Mouse (Mus musculus): ENCODE results near the gene Chrna10. TPM values are rescaled to one million over a fixed set of nuclear protein-coding genes. Genes with fewer than 3 reads are reported as not detected.

Gene Chrna10
- total RNA-seq (2023): not detected

GRCm38 (mm10) chr7:102116579-102117331 is at the start of gene Chrna10:
Gene Chrna10, minus strand, starts transcription at chr7:102116828.

GRCm38 (mm10) chr7:102109171-102109570 is 7.5 kb downstream of the Chrna10 start, which contains the start of gene Art5:
Gene Art5, minus strand, starts transcription at chr7:102109489.

GRCm38 (mm10) chr7:102101487-102101886 is 15.1 kb downstream of the Chrna10 start, which contains the start of gene Art1:
Gene Art1, plus strand, starts transcription at chr7:102101743.

GRCm38 (mm10) chr7:102082816-102083215 is 33.8 kb downstream of the Chrna10 start, which contains the start of gene Trpc2:
Gene Trpc2, plus strand, starts transcription at chr7:102083116.

GRCm38 (mm10) chr7:102065046-102065891 is 51.4 kb downstream of the Chrna10 start, which contains the start of the genes Rnf121, Xndc1 and Xntrpc:
Gene Rnf121, minus strand, starts transcription at chr7:102065469.
Gene Xndc1, plus strand, starts transcription at chr7:102065511.
Gene Xntrpc, plus strand, starts transcription at chr7:102065713.

Other genes starting within 250 kb of the Chrna10 start
- not detected for gene Folr1, start 246.0 kb downstream of the Chrna10 start, total RNA-seq (2023)
- gene Lamtor1, start 210.9 kb downstream of the Chrna10 start, total RNA-seq (2023): 56.6 TPM
- not detected for gene Tomt, start 210.5 kb downstream of the Chrna10 start, total RNA-seq (2023)
- gene Lrrc51, start 182.9 kb downstream of the Chrna10 start, total RNA-seq (2023): 1.4 TPM
- 350 TPM for gene Numa1, start 182.7 kb downstream of the Chrna10 start, total RNA-seq (2023)
- 8.1 TPM for gene Il18bp, start 98.1 kb downstream of the Chrna10 start, total RNA-seq (2023)
- 31.0 TPM for gene Rnf121, start 51.4 kb downstream of the Chrna10 start, total RNA-seq (2023)
- 47.9 TPM for gene Xndc1, start 51.3 kb downstream of the Chrna10 start, total RNA-seq (2023)
- gene Xntrpc, start 51.1 kb downstream of the Chrna10 start, total RNA-seq (2023): 7.1 TPM
- not detected for gene Trpc2, start 33.7 kb downstream of the Chrna10 start, total RNA-seq (2023)
- 0.40 TPM for gene Art1, start 15.1 kb downstream of the Chrna10 start, total RNA-seq (2023)
- gene Art5, start 7.3 kb downstream of the Chrna10 start, total RNA-seq (2023): 0.49 TPM
- gene Nup98, start 93.3 kb upstream of the Chrna10 start, total RNA-seq (2023): 98.7 TPM
- 35.3 TPM for gene Pgap2, start 93.4 kb upstream of the Chrna10 start, total RNA-seq (2023)
- gene Rhog, start 139.2 kb upstream of the Chrna10 start, total RNA-seq (2023): 157 TPM
- 174 TPM for gene Stim1, start 151.0 kb upstream of the Chrna10 start, total RNA-seq (2023)

All from CD8-positive naive resting alpha-beta T cell, adult 57 days (primary cell).